Mouse (Mus musculus): Measurements from ENCODE around the gene Pcbp3.

GRCm38 (mm10) chr10:76956200-76956599 is 5.5 kb downstream of the Pcbp3 start:
- TF ChIP-seq CTCF (IDR thresholded peaks at IDR 0.05; ENCODE audit: low read depth) (no peak), EP300 (optimal IDR thresholded peaks at IDR 0.05) (no peak)

All from stomach, postnatal 0 days (tissue).